Mouse (Mus musculus): ENCODE data around the gene Cdk6. TPM values are rescaled to one million over a fixed set of nuclear protein-coding genes. Genes with fewer than 3 reads are reported as not detected.

The Cdk6 gene
- polyA plus RNA-seq, 1 experiment, result 29.0 TPM

- no peak overlapping the region for H3K9ac ChIP-seq (ENCODE audit: low read depth, poor library complexity, severe bottlenecking)
These were observed 22.0 kb downstream of the Cdk6 start for GRCm38 (mm10) chr5:3363036-3363983.

GRCm38 (mm10) chr5:3367045-3367444 is 25.8 kb downstream of the Cdk6 start:
- no peak overlapping the region for H3K27ac ChIP-seq (ENCODE audit: insufficient read depth, low read length)
- H3K36me3 ChIP-seq (ENCODE audit: control insufficient read depth, insufficient read depth, low read length, poor library complexity, severe bottlenecking), result no peaks in the 10 kb centered on the region
- no peaks in the 10 kb centered on the region for H3K27me3 ChIP-seq (ENCODE audit: control insufficient read depth, insufficient read depth, low read length, poor library complexity, severe bottlenecking)
- H3K9me3 ChIP-seq (replicated peaks; ENCODE audit: control insufficient read depth, insufficient read depth, low read length, poor library complexity, severe bottlenecking), result no peaks in the 10 kb centered on the region
- H3K9ac ChIP-seq (ENCODE audit: low read depth, poor library complexity, severe bottlenecking), result no peak overlapping the region
- no peak overlapping the region for H3K4me3 ChIP-seq (ENCODE audit: low read depth, low read length)
- H3K4me1 ChIP-seq (ENCODE audit: control insufficient read depth, insufficient read depth, low read length), result no peaks in the 10 kb centered on the region
- TF ChIP-seq POLR2A (IDR thresholded peaks at IDR 0.05; ENCODE audit: insufficient read depth, low read length), result no peak
- TF ChIP-seq CTCF (IDR thresholded peaks at IDR 0.05; ENCODE audit: low read depth, low read length), result no peak
- TF ChIP-seq EP300 (IDR thresholded peaks at IDR 0.05; ENCODE audit: insufficient read depth, low read depth, low read length), result no peak

More at GRCm38 (mm10) chr5:3363036-3363983, 22.0 kb downstream of the Cdk6 start:
- Histone ChIP-seq H3K27me3 (ENCODE audit: control insufficient read depth, insufficient read depth, low read length, poor library complexity, severe bottlenecking) (no peaks in the 10 kb centered on the region), H3K9me3 (replicated peaks; ENCODE audit: control insufficient read depth, insufficient read depth, low read length, poor library complexity, severe bottlenecking) (no peaks in the 10 kb centered on the region), H3K4me1 (ENCODE audit: control insufficient read depth, insufficient read depth, low read length) (no peaks in the 10 kb centered on the region), H3K36me3 (ENCODE audit: control insufficient read depth, insufficient read depth, low read length, poor library complexity, severe bottlenecking) (no peaks in the 10 kb centered on the region), H3K4me3 (ENCODE audit: low read depth, low read length) (no peak overlapping the region), H3K27ac (ENCODE audit: insufficient read depth, low read length) (no peak overlapping the region)
- TF ChIP-seq POLR2A (IDR thresholded peaks at IDR 0.05; ENCODE audit: insufficient read depth, low read length), result no peak
- TF ChIP-seq CTCF (IDR thresholded peaks at IDR 0.05; ENCODE audit: low read depth, low read length), result no peak
- no peak for TF ChIP-seq EP300 (IDR thresholded peaks at IDR 0.05; ENCODE audit: insufficient read depth, low read depth, low read length)

- no peaks in the 10 kb centered on the region for H3K27me3 ChIP-seq (ENCODE audit: control insufficient read depth, insufficient read depth, low read length, poor library complexity, severe bottlenecking)
These were observed 28.0 kb downstream of the Cdk6 start for GRCm38 (mm10) chr5:3369317-3369716.

GRCm38 (mm10) chr5:3371212-3371611 is 29.9 kb downstream of the Cdk6 start:
- H3K4me3 ChIP-seq (ENCODE audit: low read depth, low read length), result no peak overlapping the region

More at GRCm38 (mm10) chr5:3369317-3369716, 28.0 kb downstream of the Cdk6 start:
- Histone ChIP-seq H3K4me1 (ENCODE audit: control insufficient read depth, insufficient read depth, low read length) (no peaks in the 10 kb centered on the region), H3K9me3 (replicated peaks; ENCODE audit: control insufficient read depth, insufficient read depth, low read length, poor library complexity, severe bottlenecking) (no peaks in the 10 kb centered on the region), H3K4me3 (ENCODE audit: low read depth, low read length) (no peak overlapping the region), H3K36me3 (ENCODE audit: control insufficient read depth, insufficient read depth, low read length, poor library complexity, severe bottlenecking) (no peaks in the 10 kb centered on the region), H3K27ac (ENCODE audit: insufficient read depth, low read length) (no peak overlapping the region), H3K9ac (ENCODE audit: low read depth, poor library complexity, severe bottlenecking) (no peak overlapping the region)
- TF ChIP-seq CTCF (IDR thresholded peaks at IDR 0.05; ENCODE audit: low read depth, low read length) (no peak), EP300 (IDR thresholded peaks at IDR 0.05; ENCODE audit: insufficient read depth, low read depth, low read length) (no peak), POLR2A (IDR thresholded peaks at IDR 0.05; ENCODE audit: insufficient read depth, low read length) (no peak)

GRCm38 (mm10) chr5:3373170-3373569 is 31.9 kb downstream of the Cdk6 start:
- no peak overlapping the region for H3K27ac ChIP-seq (ENCODE audit: insufficient read depth, low read length)
- H3K4me3 ChIP-seq (ENCODE audit: low read depth, low read length), result no peak overlapping the region
- H3K9ac ChIP-seq (ENCODE audit: low read depth, poor library complexity, severe bottlenecking), result no peak overlapping the region
- no peaks in the 10 kb centered on the region for H3K27me3 ChIP-seq (ENCODE audit: control insufficient read depth, insufficient read depth, low read length, poor library complexity, severe bottlenecking)
- TF ChIP-seq POLR2A (IDR thresholded peaks at IDR 0.05; ENCODE audit: insufficient read depth, low read length), result no peak
- TF ChIP-seq EP300 (IDR thresholded peaks at IDR 0.05; ENCODE audit: insufficient read depth, low read depth, low read length), result no peak
- no peak for TF ChIP-seq CTCF (IDR thresholded peaks at IDR 0.05; ENCODE audit: low read depth, low read length)
- H3K9me3 ChIP-seq (replicated peaks; ENCODE audit: control insufficient read depth, insufficient read depth, low read length, poor library complexity, severe bottlenecking), result no peaks in the 10 kb centered on the region
- H3K36me3 ChIP-seq (ENCODE audit: control insufficient read depth, insufficient read depth, low read length, poor library complexity, severe bottlenecking), result no peaks in the 10 kb centered on the region
- no peaks in the 10 kb centered on the region for H3K4me1 ChIP-seq (ENCODE audit: control insufficient read depth, insufficient read depth, low read length)

More at GRCm38 (mm10) chr5:3371212-3371611, 29.9 kb downstream of the Cdk6 start:
- no peaks in the 10 kb centered on the region for H3K4me1 ChIP-seq (ENCODE audit: control insufficient read depth, insufficient read depth, low read length)
- H3K27me3 ChIP-seq (ENCODE audit: control insufficient read depth, insufficient read depth, low read length, poor library complexity, severe bottlenecking), result no peaks in the 10 kb centered on the region
- H3K36me3 ChIP-seq (ENCODE audit: control insufficient read depth, insufficient read depth, low read length, poor library complexity, severe bottlenecking), result no peaks in the 10 kb centered on the region
- no peak overlapping the region for H3K27ac ChIP-seq (ENCODE audit: insufficient read depth, low read length)
- no peaks in the 10 kb centered on the region for H3K9me3 ChIP-seq (replicated peaks; ENCODE audit: control insufficient read depth, insufficient read depth, low read length, poor library complexity, severe bottlenecking)
- H3K9ac ChIP-seq (ENCODE audit: low read depth, poor library complexity, severe bottlenecking), result no peak overlapping the region
- TF ChIP-seq EP300 (IDR thresholded peaks at IDR 0.05; ENCODE audit: insufficient read depth, low read depth, low read length) (no peak), POLR2A (IDR thresholded peaks at IDR 0.05; ENCODE audit: insufficient read depth, low read length) (no peak), CTCF (IDR thresholded peaks at IDR 0.05; ENCODE audit: low read depth, low read length) (no peak)

- TF ChIP-seq CTCF (IDR thresholded peaks at IDR 0.05; ENCODE audit: low read depth, low read length) (no peak), POLR2A (IDR thresholded peaks at IDR 0.05; ENCODE audit: insufficient read depth, low read length) (no peak), EP300 (IDR thresholded peaks at IDR 0.05; ENCODE audit: insufficient read depth, low read depth, low read length) (no peak)
- H3K4me3 ChIP-seq (ENCODE audit: low read depth, low read length), result no peak overlapping the region
- H3K36me3 ChIP-seq (ENCODE audit: control insufficient read depth, insufficient read depth, low read length, poor library complexity, severe bottlenecking), result no peaks in the 10 kb centered on the region
- no peaks in the 10 kb centered on the region for H3K9me3 ChIP-seq (replicated peaks; ENCODE audit: control insufficient read depth, insufficient read depth, low read length, poor library complexity, severe bottlenecking)
- no peak overlapping the region for H3K27ac ChIP-seq (ENCODE audit: insufficient read depth, low read length)
- no peaks in the 10 kb centered on the region for H3K27me3 ChIP-seq (ENCODE audit: control insufficient read depth, insufficient read depth, low read length, poor library complexity, severe bottlenecking)
- no peak overlapping the region for H3K9ac ChIP-seq (ENCODE audit: low read depth, poor library complexity, severe bottlenecking)
- no peaks in the 10 kb centered on the region for H3K4me1 ChIP-seq (ENCODE audit: control insufficient read depth, insufficient read depth, low read length)
These were observed 33.5 kb downstream of the Cdk6 start for GRCm38 (mm10) chr5:3374763-3375162.
